Mouse (Mus musculus) thymus, adult 2 months (tissue): ENCODE results near the gene Snrnp70.

Experiments used
- CTCF ChIP-seq: fragments of 200-500 bp; IDR thresholded peaks from 2 replicates; pipeline ENCODE4 v1.5.1; 2012; ENCODE audit warnings: mild to moderate bottlenecking, control low read depth, low read length, moderate library complexity, borderline replicate concordance; ENCODE audit not compliant: control insufficient read depth, poor library complexity, insufficient read depth; ENCODE audit errors: extremely low read depth
- POLR2A ChIP-seq: fragments of 200-500 bp; IDR thresholded peaks from 2 replicates; pipeline ENCODE4 v1.6.1; 2012; ENCODE audit warnings: mild to moderate bottlenecking, low read length, control low read depth, moderate library complexity; ENCODE audit not compliant: control insufficient read depth, poor library complexity, insufficient read depth; ENCODE audit errors: extremely low read depth

GRCm38 (mm10) chr7:45437046-45437445 lies 41.5 kb upstream of the Snrnp70 start:
- TF ChIP-seq POLR2A: no peak
- TF ChIP-seq CTCF: no peak
